Mouse (Mus musculus) liver, postnatal 0 days (tissue): ENCODE measurements at regions not wholly inside any gene's neighbourhood (a gene's known extent, or its start where the extent isn't known, plus 50 kb on each side); places are given as distances from the start of the nearest gene placed in this dataset.

Experiments used
- ATAC-seq: fragments of 200-750 bp; cut with Nextera tagmentation; 2 replicates; pipeline ENCODE4 v1.8.0; 2017; ENCODE audit warnings: mild to moderate bottlenecking, moderate library complexity
- DNase-seq: peaks from one replicate; pipeline ENCODE4 v3.0.0-alpha.2; 2016
- H3K27ac ChIP-seq: fragments of 300-500 bp; sonication (generic); 2 replicates; pipeline ENCODE4 v1.5.1; 2014; ENCODE audit warnings: antibody characterized with exemption, moderate library complexity, mild to moderate bottlenecking, low read depth
- H3K27me3 ChIP-seq: fragments of 300-500 bp; sonication (generic); 2 replicates; pipeline ENCODE4 v1.6.1; 2014; ENCODE audit warnings: low read length, control low read depth, mixed read lengths; ENCODE audit not compliant: insufficient read depth
- H3K36me3 ChIP-seq: fragments of 300-500 bp; sonication (generic); replicated peaks from 2 replicates; pipeline ENCODE4 v1.6.1; 2014; ENCODE audit warnings: mild to moderate bottlenecking, control low read depth, low read length, moderate library complexity, mixed read lengths; ENCODE audit not compliant: insufficient read depth
- H3K4me1 ChIP-seq: fragments of 300-500 bp; sonication (generic); 2 replicates; pipeline ENCODE4 v1.6.1; 2014; ENCODE audit warnings: antibody characterized with exemption, mild to moderate bottlenecking, control low read depth; ENCODE audit not compliant: insufficient read depth
- H3K4me2 ChIP-seq: fragments of 300-500 bp; sonication (generic); 2 replicates; pipeline ENCODE4 v1.6.1; 2014; ENCODE audit warnings: low read depth, mild to moderate bottlenecking, low read length, moderate library complexity, mixed read lengths
- H3K4me3 ChIP-seq: fragments of 300-500 bp; sonication (generic); 2 replicates; pipeline ENCODE4 v1.5.1; 2014; ENCODE audit warnings: low read depth, low read length
- H3K9ac ChIP-seq: fragments of 300-500 bp; sonication (generic); replicated peaks from 2 replicates; pipeline ENCODE4 v1.6.1; 2014; ENCODE audit warnings: mild to moderate bottlenecking, moderate library complexity
- H3K9me3 ChIP-seq: fragments of 300-500 bp; sonication (generic); 2 replicates; pipeline ENCODE4 v1.6.1; 2016; ENCODE audit warnings: mild to moderate bottlenecking, control low read depth, low read length, mixed read lengths
- CTCF ChIP-seq: sonication (generic); IDR thresholded peaks from 2 replicates; pipeline ENCODE4 v1.5.1; 2016; ENCODE audit warnings: antibody characterized with exemption, low read depth
- EP300 ChIP-seq: IDR thresholded peaks from 2 replicates; pipeline ENCODE4 v1.6.1; 2016; ENCODE audit warnings: antibody characterized with exemption, low read depth, mild to moderate bottlenecking
- WGBS: fragments of 180-500 bp; shearing (Covaris S2); extraction: QIAGEN DNeasy Blood & Tissue Kit; methylation state at CpG from one replicate; pipeline ENCODE4 v1.1.7; 2014; ENCODE audit not compliant: insufficient replicate concordance; 5-methylcytosine and 5-hydroxymethylcytosine counted together

- H3K27ac ChIP-seq = no peak overlapping the region
- DNase-seq = no peak
- H3K4me1 ChIP-seq = no peaks in the 10 kb centered on the region; the same call in 1 of the 2 replicates
- H3K9ac ChIP-seq = no peak overlapping the region
- H3K27me3 ChIP-seq = no peaks in the 10 kb centered on the region
- no peaks in the 10 kb centered on the region for H3K9me3 ChIP-seq
- TF ChIP-seq EP300 (no peak), CTCF (no peak)
- 68% methylated on average over 8 of the region's 8 CpGs for WGBS
- no peaks in the 10 kb centered on the region for H3K36me3 ChIP-seq
- H3K4me3 ChIP-seq = no peak overlapping the region
- ATAC-seq = no peak
- no peak overlapping the region for H3K4me2 ChIP-seq
Measured at GRCm38 (mm10) chr12:27565965-27566507, 223.7 kb upstream of the Sox11 start.

- TF ChIP-seq CTCF (no peak), EP300 (no peak)
- WGBS = 72% methylated on average over 5 of the region's 5 CpGs
- no peak for ATAC-seq
Measured at GRCm38 (mm10) chr12:27564641-27565306, 222.4 kb upstream of the Sox11 start.

GRCm38 (mm10) chr12:27563900-27564299 is 221.5 kb upstream of the Sox11 start:
- ATAC-seq = no peak
- Histone ChIP-seq H3K4me3 (no peak overlapping the region), H3K9ac (no peak overlapping the region), H3K36me3 (no peaks in the 10 kb centered on the region), H3K4me2 (no peak overlapping the region), H3K9me3 (no peaks in the 10 kb centered on the region; the same call in 1 of the 2 replicates), H3K27me3 (no peaks in the 10 kb centered on the region), H3K4me1 (no peaks in the 10 kb centered on the region; the same call in 1 of the 2 replicates), H3K27ac (no peak overlapping the region)
- 67% methylated on average over 3 of the region's 3 CpGs for WGBS
- DNase-seq = no peak
- TF ChIP-seq EP300 = no peak
- no peak for TF ChIP-seq CTCF

More at GRCm38 (mm10) chr12:27564641-27565306, 222.4 kb upstream of the Sox11 start:
- Histone ChIP-seq H3K36me3 (no peaks in the 10 kb centered on the region), H3K4me1 (no peaks in the 10 kb centered on the region; the same call in 1 of the 2 replicates), H3K9ac (no peak overlapping the region), H3K4me2 (no peak overlapping the region), H3K4me3 (no peak overlapping the region), H3K9me3 (no peaks in the 10 kb centered on the region), H3K27ac (no peak overlapping the region), H3K27me3 (no peaks in the 10 kb centered on the region)
- DNase-seq = no peak

GRCm38 (mm10) chr12:27552809-27553208 is 210.4 kb upstream of the Sox11 start:
- Histone ChIP-seq H3K4me2 (no peak overlapping the region), H3K4me1 (no peaks in the 10 kb centered on the region), H3K9me3 (no peaks in the 10 kb centered on the region), H3K9ac (no peak overlapping the region), H3K36me3 (no peaks in the 10 kb centered on the region), H3K4me3 (no peak overlapping the region), H3K27ac (no peak overlapping the region), H3K27me3 (no peaks in the 10 kb centered on the region)
- TF ChIP-seq CTCF (no peak), EP300 (no peak)
- 45% methylated on average over 1 of the region's 1 CpGs for WGBS
- ATAC-seq (no peak), DNase-seq (no peak)

- H3K9ac ChIP-seq = no peak overlapping the region
- DNase-seq = no peak
- no peak overlapping the region for H3K4me3 ChIP-seq
- H3K4me1 ChIP-seq = no peaks in the 10 kb centered on the region
- no peaks in the 10 kb centered on the region for H3K36me3 ChIP-seq
- no peaks in the 10 kb centered on the region for H3K27me3 ChIP-seq
- ATAC-seq = no peak
- no peaks in the 10 kb centered on the region for H3K9me3 ChIP-seq
- TF ChIP-seq CTCF (no peak), EP300 (no peak)
- WGBS = 39% methylated on average over 4 of the region's 4 CpGs
- no peak overlapping the region for H3K27ac ChIP-seq
- no peak overlapping the region for H3K4me2 ChIP-seq
Measured at GRCm38 (mm10) chr12:27538210-27538609, 195.8 kb upstream of the Sox11 start.

GRCm38 (mm10) chr12:27537507-27537906 is 195.1 kb upstream of the Sox11 start:
- ATAC-seq = no peak
- no peak overlapping the region for H3K27ac ChIP-seq
- no peaks in the 10 kb centered on the region for H3K36me3 ChIP-seq
- H3K9ac ChIP-seq = no peak overlapping the region
- no peaks in the 10 kb centered on the region for H3K4me1 ChIP-seq
- H3K9me3 ChIP-seq = no peaks in the 10 kb centered on the region
- H3K27me3 ChIP-seq = no peaks in the 10 kb centered on the region
- WGBS = 69% methylated on average over 3 of the region's 3 CpGs
- no peak overlapping the region for H3K4me3 ChIP-seq
- no peak for DNase-seq
- no peak overlapping the region for H3K4me2 ChIP-seq
- TF ChIP-seq EP300 = no peak
- no peak for TF ChIP-seq CTCF
